Comparison of ENCODE assay signal across 24 mouse cellular contexts in genomic region chr17:4980151-4980550, GRCm38 (mm10). TPM values are rescaled to one million over a fixed set of nuclear protein-coding genes. Genes with fewer than 3 reads are reported as not detected.
DNase-seq lines count a peak whose midpoint lies in the region; ATAC-seq lines count a peak whose summit lies in the region.
"Had no signal": no experiment of that assay in that cellular context is flagged by ENCODE, and none has a peak within 500 bp of the region (broad histone marks: within the 10 kb centered on the region; RNA-seq: fewer than 3 reads in every experiment).

No protein-coding gene starts in this region.

- peaks cover 7% of the 10 kb centered on the region for H3K27me3 ChIP-seq in forebrain, embryonic 12.5 days
- no peaks in the 10 kb centered on the region for H3K27me3 ChIP-seq in hindbrain, embryonic 11.5 days (ENCODE audit: control insufficient read depth, insufficient read depth, low read length)
- H3K27me3 ChIP-seq: embryonic facial prominence, embryonic 12.5 days; stomach, embryonic 15.5 days had no signal

- H3K4me2 ChIP-seq in forebrain, embryonic 12.5 days, result no peak overlapping the region
- H3K4me2 ChIP-seq in hindbrain, embryonic 11.5 days (replicated peaks; ENCODE audit: low read depth, low read length), result no peak overlapping the region
- H3K4me2 ChIP-seq: embryonic facial prominence, embryonic 12.5 days; heart, embryonic 11.5 days; hindbrain, embryonic 14.5 days; liver, embryonic 12.5 days; midbrain, embryonic 11.5 days; stomach, embryonic 15.5 days had no signal

- no peak overlapping the region for H3K27ac ChIP-seq in forebrain, embryonic 12.5 days
- no peak overlapping the region for H3K27ac ChIP-seq in hindbrain, embryonic 11.5 days (ENCODE audit: low read depth, low read length)
- H3K27ac ChIP-seq: embryonic facial prominence, embryonic 12.5 days; hindbrain, embryonic 14.5 days; liver, embryonic 12.5 days; stomach, embryonic 15.5 days had no signal

- no peak overlapping the region for H3K9ac ChIP-seq in forebrain, embryonic 12.5 days
- no peak overlapping the region for H3K9ac ChIP-seq in hindbrain, embryonic 11.5 days (ENCODE audit: low read depth, low read length)
- H3K9ac ChIP-seq: embryonic facial prominence, embryonic 12.5 days; hindbrain, embryonic 14.5 days; liver, embryonic 12.5 days; stomach, embryonic 15.5 days had no signal

- H3K36me3 ChIP-seq in forebrain, embryonic 12.5 days (replicated peaks), result no peaks in the 10 kb centered on the region
- no peaks in the 10 kb centered on the region for H3K36me3 ChIP-seq in hindbrain, embryonic 11.5 days (ENCODE audit: control insufficient read depth, insufficient read depth, low read length)
- H3K36me3 ChIP-seq: embryonic facial prominence, embryonic 12.5 days; liver, embryonic 12.5 days; stomach, embryonic 15.5 days had no signal

- peak; percentile 61 for DNase-seq in heart, adult 11 months
- DNase-seq in heart, postnatal 14 days, result no peak
- peak; percentile 24 to 38 for DNase-seq in natural killer cell, adult 2 months (ENCODE audit: low spot score in 2 of 2)
- DNase-seq in urinary bladder, postnatal 14 days (ENCODE audit: low spot score), result no peak
- no peak for DNase-seq in hindbrain, embryonic 11.5 days (ENCODE audit: low spot score)
- no peak for DNase-seq in urinary bladder, postnatal 4 days (ENCODE audit: low spot score in 2 of 2)
- DNase-seq: cerebellum, adult 2 months; gastrocnemius, postnatal 14 days; heart, postnatal 10 days; kidney, postnatal 36 days; layer of hippocampus, adult 9-11 months; lung, adult 2 months; lung, postnatal 4 days had no signal

- no peaks in the 10 kb centered on the region for H3K9me3 ChIP-seq in forebrain, embryonic 12.5 days
- H3K9me3 ChIP-seq in hindbrain, embryonic 11.5 days (ENCODE audit: control insufficient read depth, low read length), result no peaks in the 10 kb centered on the region
- H3K9me3 ChIP-seq: embryonic facial prominence, embryonic 12.5 days; liver, embryonic 12.5 days; stomach, embryonic 15.5 days had no signal

- no peaks in the 10 kb centered on the region for H3K4me1 ChIP-seq in forebrain, embryonic 12.5 days
- no peaks in the 10 kb centered on the region for H3K4me1 ChIP-seq in hindbrain, embryonic 11.5 days (replicated peaks; ENCODE audit: control insufficient read depth, insufficient read depth, low read length)
- H3K4me1 ChIP-seq: embryonic facial prominence, embryonic 12.5 days; stomach, embryonic 15.5 days had no signal

- intact Hi-C loops in heart, postnatal 14 days (cut with DNase I), result no loop called here

- 93% methylated on average over 7 of the region's 7 CpGs for WGBS in forebrain, embryonic 12.5 days
- WGBS in hindbrain, embryonic 11.5 days, result 88% methylated on average over 7 of the region's 7 CpGs

- H3K4me3 ChIP-seq in forebrain, embryonic 12.5 days (replicated peaks), result no peak overlapping the region
- no peak overlapping the region for H3K4me3 ChIP-seq in hindbrain, embryonic 11.5 days (ENCODE audit: low read depth, low read length)
- H3K4me3 ChIP-seq: embryonic facial prominence, embryonic 12.5 days; erythroblast, embryonic 14.5 days; liver, embryonic 12.5 days; stomach, embryonic 15.5 days had no signal

- peak; percentile 40; the same call in 1 of the 2 replicates for ATAC-seq in granulocyte monocyte progenitor cell, adult 5-6 weeks (replicated peaks; ENCODE audit: poor library complexity, severe bottlenecking)
- ATAC-seq in forebrain, embryonic 12.5 days (ENCODE audit: low FRiP score), result no peak
- no peak for ATAC-seq in hindbrain, embryonic 11.5 days (ENCODE audit: low FRiP score)
- ATAC-seq: forebrain, embryonic 14.5 days; intestine, embryonic 16.5 days; liver, embryonic 12.5 days had no signal

RNA-seq across cellular contexts. Expression of gene Arid1b, which starts 14.0 kb away (rescaled TPM):
- 10 to 100 TPM; 33.6 to 36.6 TPM for total RNA-seq in heart, postnatal 14 days (2021)
- 39.2 and 51.1 TPM in 2 replicates for total RNA-seq in granulocyte monocyte progenitor cell, adult 5-6 weeks (2014; fragmentation: Nextera tagmentation)
- 24.1 and 29.4 TPM in 2 replicates for total RNA-seq in granulocyte monocyte progenitor cell, adult 5-6 weeks (2017)
- 17.4 and 17.7 TPM in 2 replicates for polyA plus RNA-seq in forebrain, embryonic 12.5 days (2016; fragmentation: Nextera tagmentation; extraction: Ambion mirVana)
- 13.1 and 18.6 TPM in 2 replicates for polyA plus RNA-seq in hindbrain, embryonic 11.5 days (2014; fragmentation: Nextera tagmentation; extraction: Ambion mirVana)

Comparison
In these comparisons a context has a peak if more than half of its experiments do, and no peak if none do; other contexts are left out.
1. DNase-seq: peak in heart, adult 11 months (single experiment) and natural killer cell, adult 2 months (2 of 2); none in heart, postnatal 14 days (0 of 2), urinary bladder, postnatal 14 days (single experiment), hindbrain, embryonic 11.5 days (single experiment) and urinary bladder, postnatal 4 days (0 of 2).